ENCODE assay signal across 13 mouse cellular contexts in the genomic region with DNA sequence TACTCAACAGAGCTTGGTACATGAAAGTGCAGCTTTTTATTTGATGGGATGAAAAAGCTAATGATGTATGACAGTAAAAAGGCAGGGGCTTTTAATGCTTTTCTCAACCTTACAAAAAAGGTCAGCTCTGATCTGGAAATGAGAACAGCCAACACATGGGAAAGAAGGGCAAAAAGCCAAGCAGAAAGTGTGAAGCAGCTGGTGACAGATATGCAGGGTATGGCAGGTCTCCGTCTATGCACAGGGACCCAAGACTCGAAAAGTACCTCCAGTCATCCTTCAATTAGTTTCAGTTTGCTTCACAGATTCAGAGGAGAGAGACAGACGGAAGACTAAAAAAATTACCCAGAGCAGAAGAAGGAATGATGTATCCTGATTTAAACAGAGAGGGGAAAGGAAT.
"Had no signal": no experiment of that assay in that cellular context is flagged by ENCODE, and none has a peak within 500 bp of the region (broad histone marks: within the 10 kb centered on the region; RNA-seq: fewer than 3 reads in every experiment).

No protein-coding gene starts in this region.

- H3K9ac ChIP-seq: kidney, embryonic 15.5 days; liver, embryonic 13.5 days; neural tube, embryonic 12.5 days; neural tube, embryonic 15.5 days had no signal

- H3K27me3 ChIP-seq: kidney, embryonic 15.5 days; liver, embryonic 13.5 days; neural tube, embryonic 12.5 days; neural tube, embryonic 15.5 days had no signal

- H3K27ac ChIP-seq: kidney, embryonic 15.5 days; liver, embryonic 13.5 days; neural tube, embryonic 12.5 days; neural tube, embryonic 15.5 days had no signal

- H3K4me3 ChIP-seq: kidney, embryonic 15.5 days; liver, embryonic 13.5 days; neural tube, embryonic 12.5 days; neural tube, embryonic 15.5 days had no signal

- H3K36me3 ChIP-seq: kidney, embryonic 15.5 days; liver, embryonic 13.5 days; neural tube, embryonic 12.5 days; neural tube, embryonic 15.5 days had no signal

- H3K4me2 ChIP-seq: kidney, embryonic 15.5 days; liver, embryonic 13.5 days; midbrain, embryonic 11.5 days; neural tube, embryonic 12.5 days; neural tube, embryonic 15.5 days had no signal

- DNase-seq: kidney, adult 8-10 months; kidney, postnatal 10 days; kidney, postnatal 4 days; liver, embryonic 13.5 days; lung, adult 2 months; lung, postnatal 14 days; lung, postnatal 4 days; thymus, adult 18-20 months; thymus, postnatal 36 days had no signal

- H3K9me3 ChIP-seq: kidney, embryonic 15.5 days; liver, embryonic 13.5 days; neural tube, embryonic 12.5 days; neural tube, embryonic 15.5 days had no signal

- H3K4me1 ChIP-seq: kidney, embryonic 15.5 days; liver, embryonic 13.5 days; neural tube, embryonic 12.5 days; neural tube, embryonic 15.5 days had no signal
